Mouse (Mus musculus): Measurements from ENCODE around the gene Ndc80.
"Not testable (repeated sequence)": the region's sequence is repeated elsewhere in the genome, so short reads cannot be mapped to it uniquely, and the experiment has no call there.

The Ndc80 gene

DNA sequence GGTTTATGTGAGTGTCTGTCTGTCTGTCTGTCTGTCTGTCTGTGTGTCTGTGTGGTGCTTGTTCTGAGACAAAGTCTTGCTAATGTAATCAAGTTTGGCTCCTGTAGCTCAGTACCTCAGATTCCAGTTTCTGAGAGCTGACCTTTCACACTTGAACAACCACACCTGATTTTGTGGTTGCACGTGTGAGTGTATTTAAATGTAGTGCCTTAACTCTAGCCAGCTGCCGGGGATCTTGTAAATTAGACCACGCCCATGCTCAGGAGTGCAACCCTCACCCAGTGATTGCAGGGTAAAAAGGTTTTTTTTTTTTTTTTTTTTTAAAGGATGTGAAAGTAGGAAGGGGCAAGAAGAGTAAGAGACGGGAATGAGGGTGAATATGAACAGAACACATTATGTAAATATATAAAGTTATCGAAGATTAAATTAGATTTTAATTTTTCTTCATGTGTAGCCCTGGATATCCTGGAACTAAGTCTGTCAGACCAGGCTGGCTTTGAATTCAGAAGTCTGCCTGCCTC lies 47.2 kb downstream of the Ndc80 start:
- DNase-seq (ENCODE audit: low read depth, low spot score), result no peak

- no peak for DNase-seq (ENCODE audit: low read depth, low spot score)
Observed at GRCm38 (mm10) chr17:71477481-71477880, 49.2 kb downstream of the Ndc80 start.

- no peak for DNase-seq (ENCODE audit: low read depth, low spot score)
Observed at GRCm38 (mm10) chr17:71476346-71477020, 50.2 kb downstream of the Ndc80 start.

DNA sequence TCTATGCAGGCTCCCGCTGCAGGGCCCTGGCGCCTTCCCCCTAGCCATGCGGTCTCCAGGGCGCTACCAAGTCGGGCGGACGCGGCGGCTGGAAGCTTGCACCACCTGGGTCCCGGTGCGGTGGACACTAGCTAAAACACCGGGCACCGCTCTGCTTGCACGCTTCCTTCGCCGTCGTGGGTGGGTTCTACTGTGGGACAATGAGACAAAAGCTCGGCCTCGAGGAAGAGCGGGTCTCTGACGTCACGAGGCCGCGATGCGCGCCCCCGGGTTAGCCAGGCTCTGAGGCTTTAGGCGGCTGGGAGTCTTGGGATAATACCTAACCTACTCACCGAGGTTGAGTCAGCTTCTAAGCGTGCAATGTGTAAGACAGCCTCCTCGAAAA lies 51.0 kb downstream of the Ndc80 start:
- peak; percentile 60 for DNase-seq (ENCODE audit: low read depth, low spot score)

DNA sequence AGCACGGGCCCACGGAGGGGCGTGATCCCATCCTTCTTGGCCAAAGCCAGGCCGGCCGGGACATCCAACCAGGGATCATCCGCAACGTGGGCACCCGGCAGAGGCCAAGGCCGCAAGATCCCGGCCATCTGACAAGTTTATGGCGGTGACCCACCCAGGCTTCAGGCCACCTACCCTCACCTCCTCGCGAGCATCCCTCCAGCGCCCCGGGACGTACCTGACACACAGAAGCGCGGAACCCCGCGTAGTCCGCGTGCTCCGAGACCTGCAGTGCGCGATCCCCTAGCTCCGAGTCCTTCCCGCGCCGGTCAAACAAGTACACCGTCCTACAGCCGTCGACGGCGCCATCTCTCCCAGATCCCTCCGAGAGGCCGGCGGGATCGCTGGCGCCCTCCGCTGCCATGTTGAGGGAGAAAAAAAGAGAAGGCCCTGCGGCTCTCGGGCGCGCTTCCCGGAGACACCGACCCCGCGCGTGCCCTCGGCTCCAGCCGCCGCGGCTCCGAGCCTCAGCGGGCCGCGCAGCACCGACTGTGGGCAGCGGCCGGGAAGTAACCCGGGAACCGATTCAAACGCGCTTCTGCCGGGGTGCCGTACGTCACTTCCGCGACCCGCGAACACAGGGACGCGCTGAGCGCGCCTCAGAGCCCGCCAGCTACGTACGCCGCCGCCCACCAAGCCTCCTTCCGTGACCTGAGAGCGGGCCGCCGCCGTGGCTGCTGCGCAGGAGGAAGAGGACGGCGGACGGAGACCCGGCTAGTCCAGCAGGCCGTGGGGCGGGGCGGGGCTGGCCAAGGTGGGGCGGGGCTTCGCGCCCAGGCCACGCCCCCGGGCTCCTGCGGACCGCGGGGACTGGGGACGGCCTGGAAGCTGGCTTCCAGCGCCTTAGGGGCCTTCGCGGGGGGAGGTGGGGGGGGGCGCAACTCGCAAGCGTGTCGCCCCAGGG lies 51.6 kb downstream of the Ndc80 start, which contains the start of gene Smchd1:
Gene Smchd1 (minus strand): TSS at position 582 of the 943 bp plus-strand sequence.
- peak; percentile 71 for DNase-seq (ENCODE audit: low read depth, low spot score)

DNA sequence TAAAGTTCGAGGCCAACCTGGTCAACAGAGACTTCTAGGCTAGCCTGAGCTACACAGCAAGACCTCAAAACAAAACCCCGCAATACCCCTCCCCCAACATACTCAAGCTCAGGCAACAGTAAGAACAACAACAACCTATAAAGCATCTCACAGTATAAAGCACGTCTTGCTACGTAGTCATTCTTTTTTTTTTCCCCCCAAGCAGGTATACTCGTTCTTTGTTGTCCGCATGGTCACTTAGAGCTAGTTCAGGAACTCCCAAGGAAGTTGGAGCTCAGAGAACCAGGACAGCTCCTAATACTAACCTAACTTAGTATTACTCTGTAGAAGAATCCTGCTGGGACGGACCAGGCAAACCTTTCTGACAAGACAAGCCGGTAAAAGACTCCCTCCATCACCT lies 52.5 kb downstream of the Ndc80 start:
- no peak for DNase-seq (ENCODE audit: low read depth, low spot score)

DNA sequence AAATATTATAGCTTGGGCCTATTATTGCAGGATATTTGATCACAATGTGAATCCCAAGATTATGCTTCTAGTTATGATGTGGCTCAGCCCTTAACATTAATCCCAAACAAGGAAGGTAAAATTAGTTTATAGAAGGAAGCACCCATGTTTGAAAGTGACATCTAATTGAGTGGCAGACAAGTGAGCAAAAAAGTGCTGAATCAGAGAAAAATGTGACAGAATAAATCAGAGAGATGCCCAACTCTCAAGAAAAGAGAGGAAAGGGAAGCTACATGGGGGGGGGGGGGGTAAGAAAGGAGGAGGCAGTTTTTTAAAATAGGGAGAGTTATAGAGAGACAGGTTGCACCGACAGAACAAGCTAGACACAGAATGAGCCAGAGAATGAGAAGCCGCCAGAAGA lies 55.4 kb downstream of the Ndc80 start:
- no peak for DNase-seq (ENCODE audit: low read depth, low spot score)

- DNase-seq (ENCODE audit: low read depth, low spot score), result no peak
Observed at GRCm38 (mm10) chr17:71460312-71460711, 66.3 kb downstream of the Ndc80 start.

DNA sequence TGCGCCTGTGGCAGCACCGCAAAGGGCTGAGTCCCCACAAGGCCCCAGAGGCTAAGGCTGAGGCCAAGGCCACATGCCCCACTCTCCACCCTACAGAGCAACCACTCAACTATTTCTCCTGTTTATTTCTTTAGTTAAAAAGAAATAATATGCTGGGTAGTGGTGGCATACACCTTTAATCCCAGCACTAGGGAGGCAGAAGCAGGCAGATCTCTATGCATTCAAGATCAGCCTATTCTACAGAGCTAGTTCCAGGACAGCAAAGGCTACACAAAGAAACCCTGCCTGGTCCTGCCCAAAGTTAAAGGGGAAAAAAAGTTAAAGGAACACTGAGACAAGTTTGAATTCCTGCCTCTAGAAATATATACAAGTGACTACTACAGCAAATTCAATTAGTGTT lies 66.8 kb downstream of the Ndc80 start, which contains the start of gene Gm4707:
Gene Gm4707 (minus strand): TSS at position 101 of the 400 bp plus-strand sequence.
- no peak for DNase-seq (ENCODE audit: low read depth, low spot score)

- not testable (repeated sequence) for DNase-seq (ENCODE audit: low read depth, low spot score)
Observed at GRCm38 (mm10) chr17:71457361-71457760, 69.3 kb downstream of the Ndc80 start.

All from retina, adult 2 months (tissue).